Mouse (Mus musculus) Patski (cell line): ENCODE results near the gene Sema3d. TPM values are rescaled to one million over a fixed set of nuclear protein-coding genes. Genes with fewer than 3 reads are reported as not detected.

Experiments used
- ATAC-seq: fragments of 100-300 bp; one replicate; pipeline ENCODE4 v1.8.0; 2021
- CTCF ChIA-PET: fragments of 350-600 bp; sonication (Branson Sonifier 250); formaldehyde crosslinking; loops from one replicate; lab custom pipeline; 2022; ENCODE audit warnings: inconsistent platforms; lab: Charles Lee
- POLR2A ChIA-PET: fragments of 350-600 bp; sonication (Branson Sonifier 250); formaldehyde crosslinking; loops from one replicate; lab custom pipeline; 2022; ENCODE audit warnings: antibody characterized with exemption, inconsistent platforms; lab: Charles Lee
- DNase-seq: peaks from one replicate; pipeline ENCODE4 v3.0.0-alpha.2; 2011; ENCODE audit warnings: low read depth, low spot score
- H3K27me3 ChIP-seq: fragments of 371-371 bp; one replicate; pipeline ENCODE4 v1.5.1; 2021
- CTCF ChIP-seq: fragments of 100-300 bp; IDR thresholded peaks from one replicate; pipeline ENCODE4 v1.5.1; 2021
- in situ Hi-C: fragments of 300-500 bp; cut with MboI; formaldehyde crosslinking; loops from 3 replicates; pipeline ENCODE4 v1.11.1; 2018; ENCODE audit warnings: low pct_unique_long_range_greater_than_20kb, mixed read lengths
- polyA plus RNA-seq: library from polyadenylated mRNA; unstranded; gene quantifications from one replicate; pipeline ENCODE4 v1.2.3, GENCODE M21; 2021

The Sema3d gene
- polyA plus RNA-seq, 1 experiment from 2014 or later, result 4.2 TPM

- no peak for TF ChIP-seq CTCF
- no peak for DNase-seq
- ChIA-PET CTCF (interaction anchor here (1.1 kb wide), 1 partner anchor 10 kb away, joined by 3 read pairs; no protein-coding TSS in a partner anchor), POLR2A (no interaction called here)
- ATAC-seq, result no peak
- in situ Hi-C loops, result no loop called here
- H3K27me3 ChIP-seq, result no peaks in the 10 kb centered on the region
Measured at GRCm38 (mm10) chr5:12498227-12498928, 115.2 kb downstream of the Sema3d start.

- ATAC-seq, result no peak
- CTCF ChIA-PET, result interaction anchor here (0.7 to 1.1 kb wide), 2 partner anchors 11 to 339 kb away, joined by 3 read pairs; no protein-coding TSS in a partner anchor
- H3K27me3 ChIP-seq, result no peaks in the 10 kb centered on the region
- in situ Hi-C loops, result no loop called here
- POLR2A ChIA-PET, result no interaction called here
- TF ChIP-seq CTCF, result no peak
- no peak for DNase-seq
Measured at GRCm38 (mm10) chr5:12499037-12499436, 115.9 kb downstream of the Sema3d start.

- no peaks in the 10 kb centered on the region for H3K27me3 ChIP-seq
- ChIA-PET POLR2A (no interaction called here), CTCF (interaction anchor here (0.8 kb wide), 1 partner anchor 36 kb away, joined by 3 read pairs; no protein-coding TSS in a partner anchor)
- ATAC-seq (no peak), DNase-seq (no peak)
- no peak for TF ChIP-seq CTCF
- in situ Hi-C loops, result no loop called here
Measured at GRCm38 (mm10) chr5:12499791-12500504, 116.8 kb downstream of the Sema3d start.

- no peak for TF ChIP-seq CTCF
- ChIA-PET CTCF (no interaction called here), POLR2A (no interaction called here)
- ATAC-seq, result no peak
- H3K27me3 ChIP-seq, result no peaks in the 10 kb centered on the region
- no peak for DNase-seq
- in situ Hi-C loops, result no loop called here
Measured at GRCm38 (mm10) chr5:12512471-12512870, 129.3 kb downstream of the Sema3d start.

GRCm38 (mm10) chr5:12515283-12515682, 132.1 kb downstream of the Sema3d start:
- H3K27me3 ChIP-seq, result no peaks in the 10 kb centered on the region
- TF ChIP-seq CTCF, result no peak
- POLR2A ChIA-PET, result no interaction called here
- CTCF ChIA-PET, result interaction anchor here (0.8 to 1.9 kb wide), 2 partner anchors 14 to 113 kb away, joined by 3 to 4 read pairs; no protein-coding TSS in a partner anchor
- no peak for DNase-seq
- in situ Hi-C loops, result no loop called here
- no peak for ATAC-seq

- DNase-seq (peak; percentile 31), ATAC-seq (peak; percentile 82)
- H3K27me3 ChIP-seq, result no peaks in the 10 kb centered on the region
- ChIA-PET POLR2A (no interaction called here), CTCF (interaction anchor here (1.3 kb wide), 1 partner anchor 12 kb away, joined by 3 read pairs; no protein-coding TSS in a partner anchor)
- in situ Hi-C loops, result no loop called here
- TF ChIP-seq CTCF, result no peak
Measured at GRCm38 (mm10) chr5:12525235-12525767, 142.1 kb downstream of the Sema3d start.

- TF ChIP-seq CTCF, result no peak
- in situ Hi-C loops, result no loop called here
- CTCF ChIA-PET, result interaction anchor here (1.6 kb wide), 1 partner anchor 14 kb away, joined by 4 read pairs; no protein-coding TSS in a partner anchor
- no peak for ATAC-seq
- POLR2A ChIA-PET, result no interaction called here
- no peak for DNase-seq
- no peaks in the 10 kb centered on the region for H3K27me3 ChIP-seq
Measured at GRCm38 (mm10) chr5:12528596-12528995, 145.4 kb downstream of the Sema3d start.

- ATAC-seq (peak; percentile 17), DNase-seq (no peak)
- in situ Hi-C loops, result no loop called here
- ChIA-PET POLR2A (no interaction called here), CTCF (interaction anchor here (1.1 to 1.6 kb wide), 2 partner anchors 15 to 152 kb away, joined by 3 to 4 read pairs; no protein-coding TSS in a partner anchor)
- TF ChIP-seq CTCF, result no peak
- peaks cover 6% of the 10 kb centered on the region for H3K27me3 ChIP-seq
Measured at GRCm38 (mm10) chr5:12529771-12530170, 146.6 kb downstream of the Sema3d start.

- no peak for DNase-seq
- peaks cover 13% of the 10 kb centered on the region for H3K27me3 ChIP-seq
- ChIA-PET POLR2A (no interaction called here), CTCF (no interaction called here)
- ATAC-seq, result peak; percentile 78
- in situ Hi-C loops, result loop anchor here (5.0 kb wide), 1 partner anchor 509 kb away; no protein-coding TSS in a partner anchor
- TF ChIP-seq CTCF, result peak; percentile 61
Measured at GRCm38 (mm10) chr5:12541268-12541667, 158.1 kb downstream of the Sema3d start.

GRCm38 (mm10) chr5:12549046-12549669, 166.0 kb downstream of the Sema3d start:
- POLR2A ChIA-PET, result no interaction called here
- no peak for ATAC-seq
- CTCF ChIA-PET, result interaction anchor here (0.8 to 1.4 kb wide), 2 partner anchors 519 to 1704 kb away, joined by 3 to 4 read pairs; no protein-coding TSS in a partner anchor
- no peak for TF ChIP-seq CTCF
- in situ Hi-C loops, result no loop called here
- no peak for DNase-seq
- no peaks in the 10 kb centered on the region for H3K27me3 ChIP-seq
